Mouse (Mus musculus) liver, embryonic 14.5 days (tissue): Measurements from ENCODE around the gene 9330182O14Rik. TPM values are rescaled to one million over a fixed set of nuclear protein-coding genes. Genes with fewer than 3 reads are reported as not detected.

Experiments used
- ATAC-seq: fragments of 200-750 bp; cut with Nextera tagmentation; 2 replicates; pipeline ENCODE4 v1.8.0; 2017; ENCODE audit warnings: moderate number of reproducible peaks, mild to moderate bottlenecking, moderate library complexity; ENCODE audit not compliant: insufficient read depth
- DNase-seq, 3 experiments: peaks; one replicate each; pipeline ENCODE4 v3.0.0-alpha.2; 2012 to 2013; ENCODE audit warnings: low read depth in 3 of 3, low spot score in 3 of 3
- H3K27ac ChIP-seq: fragments of 300-500 bp; sonication (generic); 2 replicates; pipeline ENCODE4 v1.5.1; 2014; ENCODE audit warnings: moderate library complexity, mild to moderate bottlenecking, control low read depth, inconsistent platforms
- H3K27me3 ChIP-seq: fragments of 300-500 bp; sonication (generic); 2 replicates; pipeline ENCODE4 v1.6.1; 2014; ENCODE audit warnings: mild to moderate bottlenecking, low read length, moderate library complexity; ENCODE audit not compliant: control insufficient read depth, insufficient read depth
- H3K36me3 ChIP-seq: fragments of 300-500 bp; sonication (generic); replicated peaks from 2 replicates; pipeline ENCODE4 v1.6.1; 2014; ENCODE audit warnings: low read depth; ENCODE audit not compliant: control insufficient read depth, insufficient read depth
- H3K4me1 ChIP-seq, 2 experiments: fragments of 200-500 bp in 1 of 2; fragments of 300-500 bp in 1 of 2; sonication (generic) in 1 of 2; replicated peaks; 2 replicates each; pipeline ENCODE4 v1.6.1; 2012 to 2014; ENCODE audit warnings: antibody characterized with exemption in 1 of 2, inconsistent platforms in 1 of 2, low read length in 1 of 2; ENCODE audit not compliant: control insufficient read depth in 2 of 2, insufficient read depth in 2 of 2
- H3K4me2 ChIP-seq: fragments of 300-500 bp; sonication (generic); 2 replicates; pipeline ENCODE4 v1.6.1; 2014; ENCODE audit warnings: low read depth, mild to moderate bottlenecking, control low read depth, moderate library complexity
- H3K4me3 ChIP-seq, 2 experiments: fragments of 200-500 bp in 1 of 2; fragments of 300-500 bp in 1 of 2; sonication (generic) in 1 of 2; 2 replicates each; pipeline ENCODE4 v1.5.1; 2012 to 2014; ENCODE audit warnings: low read depth in 2 of 2, low read length in 2 of 2, mild to moderate bottlenecking in 2 of 2, control low read depth in 1 of 2, inconsistent platforms in 1 of 2, moderate library complexity in 1 of 2; ENCODE audit not compliant: insufficient read depth in 1 of 2
- H3K9ac ChIP-seq: fragments of 300-500 bp; sonication (generic); replicated peaks from 2 replicates; pipeline ENCODE4 v1.6.1; 2014; ENCODE audit warnings: mild to moderate bottlenecking, control low read depth, moderate library complexity
- H3K9me3 ChIP-seq: fragments of 300-500 bp; sonication (generic); 2 replicates; pipeline ENCODE4 v1.6.1; 2016; ENCODE audit warnings: low read length, mixed read lengths; ENCODE audit not compliant: control insufficient read depth
- CTCF ChIP-seq: IDR thresholded peaks from 2 replicates; pipeline ENCODE4 v1.5.1; 2016; ENCODE audit warnings: antibody characterized with exemption, low read depth, control low read depth
- EP300 ChIP-seq: IDR thresholded peaks from 2 replicates; pipeline ENCODE4 v1.6.1; 2016; ENCODE audit warnings: antibody characterized with exemption, low read depth
- WGBS: fragments of 180-500 bp; shearing (Covaris S2); extraction: QIAGEN DNeasy Blood & Tissue Kit; methylation state at CpG from one replicate; pipeline ENCODE4 v1.1.7; 2014; ENCODE audit not compliant: insufficient replicate concordance; 5-methylcytosine and 5-hydroxymethylcytosine counted together
- polyA plus RNA-seq, 2 experiments: library from polyadenylated mRNA; depleted of rRNA in 1 of 2; stranded (reverse) in 1 of 2; unstranded in 1 of 2; fragments of >200 nt; fragmentation: Nextera tagmentation in 1 of 2; extraction: Ambion mirVana in 1 of 2; gene quantifications; 2 replicates each; pipeline versions ENCODE4 v1.2.1 to v1.2.3; 2012 to 2014

9330182O14Rik gene
- polyA plus RNA-seq, 2 experiments = not detected

- Histone ChIP-seq H3K9ac (no peak overlapping the region), H3K9me3 (no peaks in the 10 kb centered on the region), H3K4me1 (no peaks in the 10 kb centered on the region), H3K27me3 (no peaks in the 10 kb centered on the region), H3K4me3 (no peak overlapping the region), H3K27ac (no peak overlapping the region), H3K36me3 (no peaks in the 10 kb centered on the region), H3K4me2 (no peak overlapping the region)
- ATAC-seq (no peak), DNase-seq (no peak)
- TF ChIP-seq EP300 (no peak), CTCF (peak; percentile 61)
- 45% methylated on average over 7 of the region's 7 CpGs for WGBS
Measured at GRCm38 (mm10) chr15:40144221-40144620, 10.1 kb downstream of the 9330182O14Rik start.

GRCm38 (mm10) chr15:40157683-40158082 lies 23.5 kb downstream of the 9330182O14Rik start:
- H3K9me3 ChIP-seq = no peaks in the 10 kb centered on the region
- H3K4me1 ChIP-seq = no peaks in the 10 kb centered on the region
- H3K27me3 ChIP-seq = no peaks in the 10 kb centered on the region
- H3K4me3 ChIP-seq = no peak overlapping the region
- TF ChIP-seq EP300 = no peak
- TF ChIP-seq CTCF = no peak
- no peak for DNase-seq
- ATAC-seq = no peak
- H3K9ac ChIP-seq = no peak overlapping the region
- no peak overlapping the region for H3K4me2 ChIP-seq
- no peak overlapping the region for H3K27ac ChIP-seq
- H3K36me3 ChIP-seq = no peaks in the 10 kb centered on the region
- WGBS = 70% methylated on average over 6 of the region's 6 CpGs

GRCm38 (mm10) chr15:40166560-40167275 lies 32.6 kb downstream of the 9330182O14Rik start:
- no peak overlapping the region for H3K4me2 ChIP-seq

GRCm38 (mm10) chr15:40167276-40168139 lies 33.3 kb downstream of the 9330182O14Rik start:
- Histone ChIP-seq H3K27ac (no peak overlapping the region), H3K4me1 (no peaks in the 10 kb centered on the region), H3K9ac (no peak overlapping the region), H3K9me3 (no peaks in the 10 kb centered on the region), H3K36me3 (no peaks in the 10 kb centered on the region), H3K4me3 (no peak overlapping the region), H3K27me3 (no peaks in the 10 kb centered on the region), H3K4me2 (no peak overlapping the region)
- TF ChIP-seq CTCF (no peak), EP300 (no peak)
- WGBS = 40% methylated on average over 26 of the region's 26 CpGs
- ATAC-seq = no peak
- no peak for DNase-seq

More at GRCm38 (mm10) chr15:40166560-40167275, 32.6 kb downstream of the 9330182O14Rik start:
- no peak overlapping the region for H3K9ac ChIP-seq
- WGBS = 28% methylated on average over 9 of the region's 9 CpGs
- no peaks in the 10 kb centered on the region for H3K9me3 ChIP-seq
- no peaks in the 10 kb centered on the region for H3K27me3 ChIP-seq
- TF ChIP-seq EP300 = no peak
- TF ChIP-seq CTCF = peak; percentile 60
- H3K27ac ChIP-seq = no peak overlapping the region
- H3K4me1 ChIP-seq = no peaks in the 10 kb centered on the region
- DNase-seq = peak in 1 of 3 experiments; percentile 15
- H3K36me3 ChIP-seq = no peaks in the 10 kb centered on the region
- ATAC-seq = no peak
- H3K4me3 ChIP-seq = no peak overlapping the region

- TF ChIP-seq EP300 = no peak
- no peak for TF ChIP-seq CTCF
- Histone ChIP-seq H3K4me2 (no peak overlapping the region), H3K36me3 (no peaks in the 10 kb centered on the region), H3K27ac (no peak overlapping the region), H3K27me3 (no peaks in the 10 kb centered on the region), H3K4me1 (no peaks in the 10 kb centered on the region), H3K9ac (no peak overlapping the region), H3K4me3 (no peak overlapping the region), H3K9me3 (no peaks in the 10 kb centered on the region)
- WGBS = 53% methylated on average over 10 of the region's 10 CpGs
- ATAC-seq (no peak), DNase-seq (no peak)
Measured at GRCm38 (mm10) chr15:40168140-40168688, 34.0 kb downstream of the 9330182O14Rik start.
